Mouse (Mus musculus) CH12.LX (cell line): ENCODE data around the gene Matn4.

Experiments used
- ETS1 ChIP-seq: conservative IDR thresholded peaks from 2 replicates; pipeline ENCODE4 v1.6.1; 2012; ENCODE audit warnings: low read depth, mild to moderate bottlenecking, inconsistent platforms, low read length, improper control_type of control experiment, moderate library complexity
- MYC ChIP-seq: IDR thresholded peaks from 2 replicates; pipeline ENCODE4 v1.6.1; 2011; ENCODE audit warnings: low read depth, mild to moderate bottlenecking, improper control_type of control experiment, low read length
- SMC3 ChIP-seq: IDR thresholded peaks from 2 replicates; pipeline ENCODE4 v1.6.1; 2011; ENCODE audit warnings: low read depth, low read length, improper control_type of control experiment
- ZKSCAN1 ChIP-seq: IDR thresholded peaks from 2 replicates; pipeline ENCODE4 v1.6.1; 2012; ENCODE audit warnings: low read depth, inconsistent platforms, low read length, improper control_type of control experiment, borderline replicate concordance

GRCm38 (mm10) chr2:164453047-164453757, 48.2 kb upstream of the Matn4 start:
- no peak for TF ChIP-seq SMC3
- TF ChIP-seq ZKSCAN1, result no peak
- TF ChIP-seq MYC, result no peak
- TF ChIP-seq ETS1, result no peak
